Mouse (Mus musculus): ENCODE results near the gene Ptrh2.

GRCm38 (mm10) chr11:86714606-86715005 is 30.8 kb downstream of the Ptrh2 start:
- TF ChIP-seq POLR2A (IDR thresholded peaks at IDR 0.05; ENCODE audit: low read depth, low read length) (no peak), CTCF (conservative IDR thresholded peaks at IDR 0.05; ENCODE audit: insufficient read depth, insufficient read length, low read depth, low read length) (no peak)

Data from kidney, adult 2 months (tissue).